Mouse (Mus musculus): Measurements from ENCODE around the gene Epha3.

Epha3 gene

DNA sequence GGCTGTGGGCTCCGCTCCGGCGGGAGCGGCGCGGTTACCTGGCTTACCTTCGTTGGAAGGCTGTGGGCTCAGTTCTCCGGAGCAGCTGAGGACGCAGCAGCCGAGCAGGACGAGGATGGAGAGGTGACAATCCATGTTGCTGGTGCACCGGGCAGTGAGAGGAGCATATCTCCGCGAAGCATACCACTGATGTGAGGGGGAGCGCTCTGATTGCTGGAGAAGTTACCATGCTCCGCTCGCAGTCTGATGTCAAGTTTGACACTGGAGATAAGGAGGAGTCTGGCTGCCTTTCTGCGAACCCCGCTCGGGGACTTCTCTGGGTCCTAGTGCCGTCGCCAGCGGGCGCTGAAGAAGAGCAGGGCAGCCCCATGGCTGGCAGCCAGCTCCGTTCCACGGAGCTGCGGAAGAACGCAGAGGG, at the start of gene Epha3:
TSS of gene Epha3 (minus strand) at position 263 of the 418 bp plus-strand sequence.
- DNase-seq (ENCODE audit: low spot score in 2 of 2): peak; percentile 14 to 46

DNA sequence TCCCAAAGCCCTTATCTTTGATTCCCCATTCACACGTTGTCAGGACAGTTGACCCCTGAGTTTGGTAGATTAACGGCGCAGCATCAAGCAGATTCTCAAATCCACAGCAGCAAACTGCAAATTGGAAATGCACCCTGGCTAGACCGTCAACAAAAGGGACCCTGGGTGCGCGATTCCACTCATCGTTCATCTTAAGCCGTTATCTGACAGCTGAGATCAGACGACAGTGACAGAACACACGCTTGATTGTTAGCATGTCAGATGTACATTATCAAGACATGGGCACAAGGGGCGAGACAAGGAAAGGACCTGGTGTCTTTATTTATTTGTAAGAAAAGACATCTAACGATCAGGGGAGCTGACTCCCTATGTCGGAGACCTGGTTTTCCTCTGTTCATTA, 39.5 kb upstream of the Epha3 start:
- DNase-seq (ENCODE audit: low spot score in 2 of 2): no peak

DNA sequence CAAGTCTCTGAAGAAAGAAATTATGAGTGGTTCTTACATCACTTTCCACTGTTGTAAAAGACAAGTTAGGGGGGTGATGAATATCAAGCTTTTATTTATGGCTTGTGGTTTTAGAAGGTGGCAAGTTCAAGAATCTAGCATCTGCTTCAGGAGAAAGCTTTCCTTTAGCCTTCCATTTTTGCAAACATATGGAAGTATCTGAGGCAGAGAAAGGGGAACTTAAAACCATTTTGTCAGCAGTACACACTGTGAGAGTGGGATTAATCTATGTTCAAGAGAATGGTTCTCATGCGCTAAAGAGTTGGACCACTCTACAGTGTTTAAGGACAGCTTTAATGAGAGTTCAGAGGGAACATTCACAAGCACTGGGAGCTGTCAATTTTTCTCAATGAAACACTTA, 17.2 kb upstream of the Epha3 start:
- no peak for DNase-seq (ENCODE audit: low spot score in 2 of 2)

DNA sequence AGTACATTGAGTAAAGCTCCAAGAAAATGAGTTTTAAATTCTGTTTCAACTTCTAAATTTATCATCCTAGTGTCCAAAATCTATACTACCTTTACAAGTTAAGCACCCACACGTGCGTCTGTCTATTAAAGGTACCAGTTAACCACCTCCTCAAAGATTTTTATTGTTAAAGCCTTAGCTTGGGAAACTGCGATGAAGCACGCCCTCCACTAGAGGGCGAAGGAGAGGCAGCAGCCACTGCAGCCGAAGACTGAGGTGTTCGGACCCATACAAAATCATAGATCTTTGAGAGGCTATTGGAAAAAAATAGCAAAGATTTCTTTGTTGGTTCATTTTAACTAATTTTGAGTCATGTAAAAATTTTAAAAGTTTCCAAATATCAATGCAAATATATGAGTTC, 8.3 kb upstream of the Epha3 start:
- no peak for DNase-seq (ENCODE audit: low spot score in 2 of 2)

DNA sequence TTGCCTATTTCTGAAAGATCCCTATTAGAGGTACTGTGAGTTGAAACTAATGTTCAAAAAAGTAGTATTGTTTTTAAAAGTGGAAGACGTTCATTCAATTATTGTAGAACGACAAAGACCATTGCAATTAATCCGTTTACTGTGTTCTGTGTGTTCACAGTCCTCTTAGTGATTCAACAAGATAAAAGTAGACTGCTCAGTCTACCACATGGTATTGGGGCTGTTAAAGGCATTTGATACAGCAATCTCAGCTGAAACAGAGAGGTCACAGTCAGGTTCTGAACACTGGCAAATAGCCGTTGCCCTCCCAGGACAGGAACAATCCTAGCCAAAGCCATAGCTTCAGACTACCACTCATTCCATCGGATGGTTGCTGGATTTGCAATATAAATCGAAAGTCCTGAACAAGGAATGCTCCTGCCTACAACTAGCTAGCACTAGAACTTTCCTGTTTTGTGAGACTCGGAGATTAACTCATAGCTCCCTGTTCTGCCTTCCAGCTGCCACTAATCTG, 545 bp upstream of the Epha3 start:
- DNase-seq (ENCODE audit: low spot score in 2 of 2): no peak

DNA sequence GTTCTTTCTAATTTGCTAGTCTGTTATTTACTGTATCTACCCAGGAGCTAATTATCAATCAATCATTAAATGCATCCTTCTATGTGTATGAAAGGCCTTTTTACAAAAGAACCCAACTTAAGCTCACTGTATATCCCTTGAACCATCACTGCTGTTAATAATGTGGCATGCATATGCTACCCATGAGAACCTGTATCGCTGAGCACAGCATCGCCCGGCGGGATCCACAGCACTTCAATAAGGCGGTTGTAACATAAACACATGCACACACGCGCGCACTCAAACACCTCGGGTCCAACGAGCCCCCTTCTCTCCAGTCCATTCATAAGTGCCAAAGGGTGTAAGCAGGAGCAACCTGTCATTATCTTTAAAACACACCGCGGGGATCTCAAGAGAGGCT, 794 bp downstream of the Epha3 start:
- DNase-seq (ENCODE audit: low spot score in 2 of 2): no peak

DNA sequence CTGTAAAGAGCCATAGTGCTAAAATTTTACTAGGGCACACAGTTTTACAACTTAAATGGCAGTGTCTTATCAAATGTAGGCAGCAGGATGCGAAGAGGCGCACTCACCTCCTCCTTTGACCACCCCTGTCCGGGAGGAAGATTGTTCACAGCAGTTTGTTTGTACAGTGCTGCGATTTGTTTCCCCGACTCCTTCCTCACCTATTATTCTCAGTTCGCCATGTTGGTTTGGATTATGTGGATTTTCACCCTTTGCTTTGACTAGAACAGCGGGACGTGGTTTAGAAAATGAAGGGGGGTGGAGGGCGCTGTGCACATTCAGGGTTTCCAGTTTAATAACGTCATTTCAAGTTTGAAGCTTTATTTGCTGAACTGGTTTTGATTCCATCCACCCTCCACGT, 6.4 kb downstream of the Epha3 start:
- DNase-seq (ENCODE audit: low spot score in 2 of 2): no peak

DNA sequence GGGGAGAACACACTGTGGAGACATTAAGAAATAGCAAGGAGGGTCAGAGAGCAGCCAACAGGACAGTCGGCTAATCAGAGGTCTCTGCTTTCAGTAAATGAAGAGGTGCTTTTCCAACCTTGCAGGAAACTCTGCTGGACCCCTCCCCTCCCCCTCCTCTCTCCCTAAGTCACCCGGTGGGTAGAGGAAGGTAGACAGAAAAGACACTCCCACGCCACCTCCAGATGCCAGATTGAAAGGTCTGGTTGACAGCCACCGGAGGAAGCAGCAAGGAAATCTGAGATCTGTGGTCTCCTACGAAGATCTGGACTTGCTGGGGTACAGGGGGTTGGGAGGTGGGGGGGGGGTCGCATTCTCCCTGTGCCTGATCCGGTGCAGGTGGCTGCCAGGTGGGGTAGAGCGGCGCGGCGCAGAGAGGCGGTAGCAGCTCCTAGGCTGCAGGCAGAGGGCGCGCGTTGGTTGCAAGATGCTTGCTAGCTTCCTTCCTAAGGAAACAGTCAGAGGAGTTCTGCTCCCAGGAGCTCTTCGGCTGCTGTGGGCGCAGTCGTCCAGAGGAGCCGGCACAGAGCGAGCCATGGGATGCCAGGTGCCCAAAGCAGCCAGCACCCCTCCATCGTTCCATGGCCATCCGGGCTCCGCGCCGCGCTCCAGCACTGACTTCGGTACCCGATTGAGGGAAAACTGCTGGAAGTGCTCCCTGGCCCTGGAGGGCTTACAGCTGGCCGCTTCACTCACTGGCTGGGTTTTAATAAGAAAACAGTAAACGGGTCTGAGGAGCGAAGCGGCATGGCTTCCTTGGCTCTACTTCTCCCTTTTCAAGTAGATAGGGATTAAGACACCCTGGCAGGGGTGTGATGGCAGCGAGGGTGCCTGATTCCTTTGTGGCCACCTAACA, 7.1 kb downstream of the Epha3 start:
- peak; percentile 12 to 36 for DNase-seq (ENCODE audit: low spot score in 2 of 2)

DNA sequence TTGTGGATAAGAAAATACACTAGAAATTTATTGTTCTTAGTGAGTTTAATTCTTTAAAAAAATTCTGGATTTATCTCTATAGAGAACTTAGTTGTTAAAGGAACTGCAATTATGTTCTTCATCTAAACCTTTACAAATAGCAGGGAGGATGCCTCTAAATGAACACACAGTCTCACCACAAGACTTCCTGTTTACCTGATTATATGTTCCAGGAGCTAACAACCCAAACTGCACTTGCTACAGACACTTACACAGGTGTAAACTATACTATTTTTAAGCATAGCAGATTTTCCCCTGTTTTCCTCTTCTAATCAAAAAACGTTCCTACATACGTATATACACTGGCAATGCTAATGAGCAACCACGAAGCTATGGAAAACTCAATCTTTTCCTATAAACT, 13.7 kb downstream of the Epha3 start:
- no peak for DNase-seq (ENCODE audit: low spot score in 2 of 2)

DNA sequence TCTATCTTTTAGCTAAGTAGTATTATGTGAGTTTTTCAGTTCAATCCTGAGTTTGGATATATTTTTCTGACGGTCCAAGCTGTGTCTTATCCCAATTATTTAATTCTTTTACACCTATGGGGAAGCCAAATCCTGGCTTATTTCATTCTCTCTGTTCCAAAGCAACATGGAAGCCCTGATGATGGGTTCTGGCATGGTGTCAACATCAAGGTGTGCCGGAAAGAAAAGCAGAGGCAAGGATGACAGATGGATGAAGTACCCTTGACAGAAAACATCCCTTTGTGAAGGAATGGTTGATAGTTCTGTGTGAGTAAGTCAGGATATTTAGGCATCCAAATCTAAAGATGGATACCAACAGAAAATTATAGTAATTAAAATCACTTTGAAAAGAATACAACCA, 21.1 kb downstream of the Epha3 start:
- DNase-seq (ENCODE audit: low spot score in 2 of 2): no peak

DNA sequence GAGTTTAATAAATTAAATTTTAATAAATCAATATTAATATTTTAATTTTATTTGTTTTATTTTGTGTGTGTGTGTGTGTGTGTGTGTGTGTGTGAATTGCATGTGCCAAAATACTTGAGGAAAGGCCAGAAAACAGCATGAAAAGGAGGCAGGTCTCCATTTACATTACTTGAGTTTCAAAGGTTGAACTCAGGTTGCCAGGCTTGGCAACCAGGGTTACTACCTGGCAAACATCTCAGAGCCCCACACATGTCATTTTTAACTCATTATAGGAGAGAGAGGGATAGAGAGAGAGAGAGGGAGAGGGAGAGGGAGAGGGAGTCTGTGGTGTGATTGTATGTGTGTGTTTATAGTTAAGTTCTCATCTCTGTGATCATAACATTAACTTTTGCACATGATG, 26.5 kb downstream of the Epha3 start:
- no peak for DNase-seq (ENCODE audit: low spot score in 2 of 2)

DNA sequence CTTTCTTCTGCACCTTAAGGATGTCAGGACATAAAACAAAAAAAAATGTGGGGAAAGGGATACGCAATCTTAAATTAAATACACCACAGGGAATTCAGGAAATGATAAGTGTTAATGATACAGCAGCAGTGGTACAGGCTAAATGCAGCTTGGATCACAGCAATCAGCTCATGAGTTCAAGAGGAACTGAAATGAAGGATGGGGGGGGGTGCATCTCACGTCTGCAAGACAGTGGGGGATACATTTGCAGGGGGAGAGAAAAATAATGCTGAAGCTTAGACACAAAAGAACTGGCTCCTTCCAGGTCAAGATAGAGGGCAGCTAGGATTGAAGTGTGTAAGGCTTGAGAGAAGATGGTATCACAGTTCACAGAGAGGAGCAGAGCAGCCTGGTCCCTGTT, 42.8 kb downstream of the Epha3 start:
- no peak for DNase-seq (ENCODE audit: low spot score in 2 of 2)

DNA sequence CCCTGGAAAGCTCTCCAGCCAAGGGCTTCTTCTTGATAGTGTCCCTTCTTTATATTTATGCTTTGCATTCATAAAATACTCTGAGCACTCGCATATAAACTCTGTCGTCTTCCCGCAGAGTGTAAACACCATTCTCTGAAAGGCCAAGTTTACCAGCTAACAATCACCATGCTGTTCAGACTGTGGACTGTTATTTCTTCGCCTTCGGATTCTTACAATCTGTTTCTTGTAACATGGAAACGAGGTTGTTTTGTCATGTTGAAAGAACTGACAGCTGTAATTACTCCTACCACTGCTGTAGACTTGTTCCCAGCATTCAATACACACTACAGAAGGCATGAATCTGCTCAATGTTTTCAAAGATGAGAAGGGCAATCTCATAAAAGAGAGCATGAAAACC, 46.4 kb downstream of the Epha3 start:
- DNase-seq (ENCODE audit: low spot score in 2 of 2): no peak

DNA sequence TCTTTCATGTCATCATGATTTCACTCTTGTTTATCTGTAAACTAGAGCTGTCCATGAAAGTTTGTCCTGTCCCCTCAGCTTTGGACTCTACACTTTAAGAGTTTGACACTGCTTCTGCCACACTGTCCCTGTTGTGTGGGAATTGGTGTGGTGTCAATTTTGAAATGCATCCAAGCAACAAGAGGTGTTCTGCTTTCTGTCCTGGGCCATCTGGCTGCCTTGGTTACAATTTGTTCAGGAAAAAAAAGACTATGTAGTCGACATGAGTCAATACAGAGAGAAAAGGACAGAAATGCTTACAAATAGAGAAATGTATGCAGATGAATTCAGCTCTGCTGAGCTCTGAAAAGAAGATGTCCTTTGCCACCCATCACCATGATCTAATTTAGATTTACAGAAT, 47.3 kb downstream of the Epha3 start:
- peak; percentile 5 to 13 for DNase-seq (ENCODE audit: low spot score in 2 of 2)

DNA sequence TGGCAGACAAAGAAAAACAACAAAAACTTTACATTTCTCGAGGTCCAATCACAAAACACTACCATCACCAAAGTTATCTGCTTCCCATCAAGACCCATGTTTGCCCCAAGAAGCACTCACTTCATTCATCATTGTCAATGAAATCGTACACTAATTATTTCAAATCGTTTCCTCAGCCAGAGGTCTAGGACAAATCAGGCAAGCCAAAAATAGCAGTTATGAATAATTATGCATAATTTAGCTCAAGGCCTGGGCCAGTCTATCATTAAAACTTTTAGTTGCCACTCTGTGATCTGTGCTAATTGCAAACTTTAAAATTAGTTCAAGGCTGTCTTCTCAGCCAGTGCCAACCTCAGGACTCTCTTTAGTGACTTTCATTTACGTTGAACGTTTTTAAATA, 54.1 kb downstream of the Epha3 start:
- DNase-seq (ENCODE audit: low spot score in 2 of 2): no peak

DNA sequence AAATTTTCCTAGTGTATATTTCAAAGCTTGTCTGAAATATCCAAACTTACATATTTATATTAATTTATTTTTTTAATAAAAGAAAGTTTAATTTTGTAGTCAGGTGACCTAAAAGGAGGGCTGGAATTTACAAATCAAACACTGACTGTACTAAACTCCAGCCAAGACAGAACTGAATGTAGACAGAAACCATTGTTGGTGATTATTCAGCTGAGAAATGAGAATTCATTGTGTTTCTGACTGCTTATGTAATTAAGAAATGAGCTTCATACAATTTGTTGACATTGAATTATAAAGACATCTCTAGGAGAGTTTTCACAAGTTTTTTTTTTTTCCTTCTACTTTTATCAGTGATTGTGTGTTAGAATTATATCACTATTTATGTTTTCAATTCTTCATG, 55.0 kb downstream of the Epha3 start:
- DNase-seq (ENCODE audit: low spot score in 2 of 2): no peak

DNA sequence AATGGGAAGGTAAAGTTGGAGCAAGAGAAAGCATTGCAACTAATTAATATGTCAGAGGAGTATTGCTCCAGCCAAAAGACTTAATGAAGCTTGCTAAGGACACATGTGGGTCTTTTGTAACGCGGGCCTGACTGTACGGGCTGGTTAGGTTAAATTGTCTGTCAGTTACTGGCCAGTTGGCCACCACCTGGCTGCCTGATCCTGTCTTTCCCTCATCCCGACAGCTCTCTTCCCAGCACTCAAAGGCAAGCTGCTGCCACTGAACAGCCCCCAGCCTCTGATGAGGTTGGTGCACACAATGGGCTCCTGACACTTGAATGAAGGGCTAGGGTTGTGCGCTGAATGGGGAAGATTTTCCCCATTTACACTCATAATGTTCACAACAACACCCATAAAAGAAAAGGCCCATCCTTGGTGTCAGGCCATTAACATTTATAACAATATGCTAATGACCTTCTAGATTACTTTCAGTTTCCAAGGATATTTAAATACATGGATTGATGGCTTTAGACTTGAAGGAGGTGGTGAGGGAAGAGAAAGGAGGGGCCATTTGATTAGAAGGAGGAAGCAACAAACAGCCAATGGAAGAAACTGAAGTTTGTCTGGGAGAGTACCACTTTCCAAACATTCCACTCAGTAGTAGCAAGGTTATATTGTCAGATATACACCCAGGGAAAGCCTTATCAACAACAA, 57.4 kb downstream of the Epha3 start:
- no peak for DNase-seq (ENCODE audit: low spot score in 2 of 2)

DNA sequence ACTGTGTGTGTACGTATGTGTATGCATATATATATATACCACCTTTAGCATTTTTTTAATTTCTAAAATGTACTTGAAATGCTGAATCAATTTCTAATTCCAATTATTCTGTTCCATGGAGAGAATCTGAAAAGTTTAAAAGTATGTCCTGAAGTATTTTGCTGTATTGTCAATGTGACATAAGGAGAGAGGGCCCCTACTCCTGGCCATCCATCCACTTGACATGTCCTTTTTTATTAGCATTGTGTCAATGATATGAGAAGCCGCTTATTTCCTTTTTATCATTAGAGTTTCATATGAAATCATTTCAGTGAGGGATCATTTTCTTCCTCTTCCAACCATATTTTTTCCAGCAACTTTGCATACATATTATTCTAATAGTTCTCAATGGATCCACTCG, 58.0 kb downstream of the Epha3 start:
- DNase-seq (ENCODE audit: low spot score in 2 of 2): no peak

DNA sequence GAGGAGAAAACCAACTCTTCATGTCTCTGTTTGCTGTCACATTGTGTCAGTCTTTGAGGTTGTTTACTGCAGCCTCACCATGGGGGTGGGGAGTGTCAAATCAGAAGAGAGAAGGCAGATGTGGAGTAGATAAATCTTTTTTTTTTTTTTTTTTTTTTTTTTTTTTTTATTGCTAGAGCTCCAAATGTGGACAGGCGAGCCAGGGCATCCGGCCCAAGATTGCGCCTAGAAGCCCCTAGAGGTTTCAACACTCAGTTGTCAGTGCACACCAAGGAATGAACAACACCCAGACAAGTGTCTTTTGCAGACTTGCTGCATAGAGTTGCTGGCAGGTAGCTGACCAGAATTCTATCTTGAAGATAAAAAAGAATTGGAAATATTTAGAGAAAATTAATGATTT, 62.5 kb downstream of the Epha3 start:
- no peak for DNase-seq (ENCODE audit: low spot score in 2 of 2)

DNA sequence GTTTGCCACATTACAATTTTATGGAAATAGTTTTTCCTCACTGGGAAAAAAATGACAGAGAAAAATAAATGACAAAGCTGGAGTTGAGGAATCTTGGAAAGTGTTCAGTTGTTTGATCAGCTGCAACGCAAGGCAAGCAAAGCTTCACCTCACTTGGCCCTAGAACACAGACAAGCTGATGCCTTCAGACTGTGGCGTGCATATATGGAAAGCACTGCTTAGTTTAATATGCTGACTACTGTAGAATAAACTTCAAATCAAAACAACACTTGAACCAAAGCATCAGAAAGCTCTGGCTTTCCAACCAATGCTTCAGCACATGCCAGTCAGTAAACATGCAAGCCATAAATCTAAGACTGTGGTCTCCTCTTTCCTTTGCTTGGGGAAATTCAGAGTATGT, 65.6 kb downstream of the Epha3 start:
- no peak for DNase-seq (ENCODE audit: low spot score in 2 of 2)

DNA sequence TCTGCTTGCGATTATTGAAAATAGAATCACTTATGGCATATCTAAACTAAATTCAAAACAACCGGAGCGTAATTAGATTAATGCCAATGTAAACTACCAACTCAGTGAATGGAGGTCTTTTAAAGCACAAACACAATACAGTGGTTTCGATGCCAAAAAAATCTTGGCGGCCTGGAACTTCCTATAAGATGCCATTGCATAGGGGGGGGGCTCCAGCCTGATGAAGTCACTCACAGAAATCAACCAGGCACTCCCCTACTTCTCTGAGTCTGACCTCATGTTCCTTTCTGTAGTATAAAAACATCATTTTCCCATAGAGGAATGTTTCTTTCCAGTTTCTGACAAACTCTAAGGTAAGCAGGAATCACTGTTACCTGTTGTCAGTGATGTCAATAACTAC, 69.7 kb downstream of the Epha3 start:
- DNase-seq (ENCODE audit: low spot score in 2 of 2): no peak

DNA sequence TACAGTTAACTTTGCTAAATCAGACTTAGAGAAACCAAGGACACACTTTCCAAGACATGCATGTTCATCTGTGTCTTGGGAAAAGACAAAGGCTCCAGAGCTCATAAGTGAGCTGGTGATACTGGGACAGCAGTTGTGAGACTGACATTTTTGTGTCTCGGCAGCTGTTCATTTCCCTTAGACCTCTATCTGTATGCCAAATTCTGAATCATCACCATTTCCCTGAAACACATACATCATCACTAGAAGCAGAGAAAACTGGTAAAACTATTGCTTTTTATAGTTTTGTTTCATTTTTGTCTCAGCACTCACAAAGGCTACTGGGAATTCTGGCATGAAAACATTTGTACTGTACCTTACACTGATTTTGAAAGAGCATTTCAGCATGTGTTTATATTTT, 70.2 kb downstream of the Epha3 start:
- no peak for DNase-seq (ENCODE audit: low spot score in 2 of 2)

DNA sequence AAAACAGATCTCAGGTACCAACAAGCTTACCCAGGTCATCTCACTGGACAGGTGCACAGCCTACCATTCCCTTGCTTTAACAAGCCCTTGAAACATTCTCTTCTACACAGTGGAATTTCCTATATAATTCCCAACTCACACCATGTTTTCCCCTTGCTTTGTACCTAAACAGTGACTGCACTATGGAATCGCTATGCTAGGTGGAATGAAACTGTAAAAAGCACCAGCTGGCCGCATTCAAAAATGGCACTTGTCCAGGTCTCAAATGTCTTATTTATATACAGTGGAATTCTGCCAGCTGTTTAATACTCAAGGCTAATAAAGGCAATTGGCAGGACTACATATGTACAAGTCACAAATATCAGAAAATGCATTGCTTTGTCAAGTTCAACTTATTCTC, 71.9 kb downstream of the Epha3 start:
- DNase-seq (ENCODE audit: low spot score in 2 of 2): no peak

All from heart, adult 9 months (tissue).